8 mouse cellular contexts compared by ENCODE assay signal in the genomic region with DNA sequence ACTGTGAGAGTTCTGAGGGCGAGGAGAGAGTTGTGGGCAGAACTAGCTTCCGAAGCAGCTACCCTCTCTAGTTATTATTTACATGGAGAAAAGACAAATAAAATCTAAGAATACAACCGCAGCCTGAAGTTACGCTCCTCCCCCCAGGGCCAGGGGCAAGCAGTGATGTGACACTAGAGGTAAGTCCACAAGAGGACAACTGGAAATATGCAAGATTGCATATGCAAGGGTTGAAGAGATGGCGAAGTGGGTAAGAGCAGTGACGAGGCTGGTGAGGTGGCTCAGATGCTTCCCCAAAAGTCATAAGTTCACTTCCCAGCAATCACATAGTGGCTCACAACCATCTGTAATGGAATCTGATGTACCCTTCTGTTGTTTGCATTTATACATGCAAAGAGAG. TPM values are rescaled to one million over a fixed set of nuclear protein-coding genes. Genes with fewer than 3 reads are reported as not detected.
DNase-seq lines count a peak whose midpoint lies in the region; ATAC-seq lines count a peak whose summit lies in the region.

No protein-coding gene starts in this region.

- peaks cover 9% of the 10 kb centered on the region for H3K4me1 ChIP-seq in heart, embryonic 12.5 days (replicated peaks)
- peaks cover 13% of the 10 kb centered on the region for H3K4me1 ChIP-seq in forebrain, embryonic 12.5 days
- peaks cover 25% of the 10 kb centered on the region for H3K4me1 ChIP-seq in liver, embryonic 15.5 days (replicated peaks)

- no peaks in the 10 kb centered on the region for H3K27me3 ChIP-seq in heart, embryonic 12.5 days (replicated peaks)
- H3K27me3 ChIP-seq in forebrain, embryonic 12.5 days = no peaks in the 10 kb centered on the region
- no peaks in the 10 kb centered on the region for H3K27me3 ChIP-seq in liver, embryonic 15.5 days

- H3K9ac ChIP-seq in heart, embryonic 12.5 days = peak overlapping the region; percentile 46; the same call in 1 of the 2 replicates
- peak overlapping the region; percentile 33; the same call in 1 of the 2 replicates for H3K9ac ChIP-seq in forebrain, embryonic 12.5 days
- peak overlapping the region; percentile 59 for H3K9ac ChIP-seq in liver, embryonic 15.5 days

- intact Hi-C loops in heart, postnatal 25 days (cut with DNase I) = no loop called here
- intact Hi-C loops in left cerebral cortex, postnatal 10 days (cut with DNase I) = loop anchor here (2.0 kb wide), 1 partner anchor 24 kb away; no protein-coding TSS in a partner anchor

- no peak for ATAC-seq in heart, embryonic 12.5 days (ENCODE audit: insufficient number of reproducible peaks, low FRiP score)
- no peak for ATAC-seq in forebrain, embryonic 12.5 days (ENCODE audit: low FRiP score)
- ATAC-seq in liver, embryonic 15.5 days (ENCODE audit: insufficient read depth) = no peak

- peaks cover 23% of the 10 kb centered on the region for H3K36me3 ChIP-seq in heart, embryonic 12.5 days
- H3K36me3 ChIP-seq in forebrain, embryonic 12.5 days (replicated peaks) = peaks cover 20% of the 10 kb centered on the region
- peaks cover 21% of the 10 kb centered on the region for H3K36me3 ChIP-seq in liver, embryonic 15.5 days (replicated peaks)

- H3K9me3 ChIP-seq in heart, embryonic 12.5 days (replicated peaks) = no peaks in the 10 kb centered on the region
- H3K9me3 ChIP-seq in forebrain, embryonic 12.5 days = no peaks in the 10 kb centered on the region
- H3K9me3 ChIP-seq in liver, embryonic 15.5 days (replicated peaks) = no peaks in the 10 kb centered on the region

- WGBS in heart, embryonic 12.5 days = 81% methylated on average over 6 of the region's 6 CpGs
- 82% methylated on average over 6 of the region's 6 CpGs for WGBS in forebrain, embryonic 12.5 days
- WGBS in liver, embryonic 15.5 days (ENCODE audit: insufficient replicate concordance) = 54% methylated on average over 6 of the region's 6 CpGs

- peak overlapping the region; percentile 61 for H3K4me2 ChIP-seq in heart, embryonic 12.5 days
- H3K4me2 ChIP-seq in forebrain, embryonic 12.5 days = peak overlapping the region; percentile 86
- peak overlapping the region; percentile 90 for H3K4me2 ChIP-seq in liver, embryonic 15.5 days

- H3K4me3 ChIP-seq in heart, embryonic 12.5 days = peak overlapping the region; percentile 67
- H3K4me3 ChIP-seq in forebrain, embryonic 12.5 days (replicated peaks) = peak overlapping the region; percentile 55
- H3K4me3 ChIP-seq in liver, embryonic 15.5 days (replicated peaks) = peak overlapping the region; percentile 69

- DNase-seq in heart, postnatal 25 days (ENCODE audit: low spot score) = no peak
- DNase-seq in 416B (ENCODE audit: low read depth) = peak; percentile 39
- DNase-seq in left cerebral cortex, postnatal 10 days (ENCODE audit: extremely low spot score in 1 of 2, low spot score in 2 of 2) = no peak
- DNase-seq in ovary, adult 18-20 months (ENCODE audit: low spot score) = no peak
- DNase-seq in frontal cortex, postnatal 14 days (ENCODE audit: low spot score in 2 of 2) = no peak

- H3K27ac ChIP-seq in heart, embryonic 12.5 days (ENCODE audit: poor library complexity, severe bottlenecking) = peak overlapping the region; percentile 72
- peak overlapping the region; percentile 85 for H3K27ac ChIP-seq in forebrain, embryonic 12.5 days
- H3K27ac ChIP-seq in liver, embryonic 15.5 days (replicated peaks) = peak overlapping the region; percentile 87

RNA-seq across cellular contexts. Expression of gene Tomm40l, which starts 0.9 kb away (rescaled TPM):
- 41.8 and 43.3 TPM in 2 replicates for polyA plus RNA-seq in heart, embryonic 12.5 days (2016; fragmentation: Nextera tagmentation; extraction: Ambion mirVana)
- 100 to 1,000 TPM in 1 of 2 experiments, 10 to 100 TPM in 1; 88.9 to 101 TPM for total RNA-seq in heart, postnatal 25 days (2021)
- 29.4 and 31.6 TPM in 2 replicates for polyA plus RNA-seq in forebrain, embryonic 12.5 days (2016; fragmentation: Nextera tagmentation; extraction: Ambion mirVana)
- polyA plus RNA-seq in liver, embryonic 15.5 days (2015; fragmentation: Nextera tagmentation; extraction: Ambion mirVana) = 15.8 and 16.2 TPM in 2 replicates
- total RNA-seq in left cerebral cortex, postnatal 10 days (2021) = 10 to 100 TPM; 71.4 to 71.6 TPM

RNA-seq across cellular contexts. Expression of gene Apoa2, which starts 1.7 kb away (rescaled TPM):
- 10.7 and 46.5 TPM in 2 replicates for polyA plus RNA-seq in heart, embryonic 12.5 days (2016; fragmentation: Nextera tagmentation; extraction: Ambion mirVana)
- total RNA-seq in heart, postnatal 25 days (2021) = 1 to 10 TPM; 2.9 to 3.0 TPM
- polyA plus RNA-seq in forebrain, embryonic 12.5 days (2016; fragmentation: Nextera tagmentation; extraction: Ambion mirVana) = 1.5 and 2.6 TPM in 2 replicates
- 6,467 and 6,641 TPM in 2 replicates for polyA plus RNA-seq in liver, embryonic 15.5 days (2015; fragmentation: Nextera tagmentation; extraction: Ambion mirVana)
- 1 to 10 TPM; 2.5 to 3.9 TPM for total RNA-seq in left cerebral cortex, postnatal 10 days (2021)

RNA-seq across cellular contexts. Expression of gene Nr1i3, which starts 9.4 kb away (rescaled TPM):
- 0.19 and 0.22 TPM in 2 replicates for polyA plus RNA-seq in heart, embryonic 12.5 days (2016; fragmentation: Nextera tagmentation; extraction: Ambion mirVana)
- total RNA-seq in heart, postnatal 25 days (2021) = not detected
- 0.22 and 0.23 TPM in 2 replicates for polyA plus RNA-seq in forebrain, embryonic 12.5 days (2016; fragmentation: Nextera tagmentation; extraction: Ambion mirVana)
- polyA plus RNA-seq in liver, embryonic 15.5 days (2015; fragmentation: Nextera tagmentation; extraction: Ambion mirVana) = 1.1 and 1.5 TPM in 2 replicates
- not detected for total RNA-seq in left cerebral cortex, postnatal 10 days (2021)

RNA-seq across cellular contexts. Expression of gene Fcer1g, which starts 11.0 kb away (rescaled TPM):
- polyA plus RNA-seq in heart, embryonic 12.5 days (2016; fragmentation: Nextera tagmentation; extraction: Ambion mirVana) = 15.3 and 16.4 TPM in 2 replicates
- total RNA-seq in heart, postnatal 25 days (2021) = 10 to 100 TPM; 11.0 to 12.9 TPM
- 12.6 and 15.3 TPM in 2 replicates for polyA plus RNA-seq in forebrain, embryonic 12.5 days (2016; fragmentation: Nextera tagmentation; extraction: Ambion mirVana)
- 115 and 118 TPM in 2 replicates for polyA plus RNA-seq in liver, embryonic 15.5 days (2015; fragmentation: Nextera tagmentation; extraction: Ambion mirVana)
- total RNA-seq in left cerebral cortex, postnatal 10 days (2021) = 10 to 100 TPM; 11.9 to 13.4 TPM

RNA-seq across cellular contexts. Expression of gene Adamts4, which starts 27.1 kb away (rescaled TPM):
- 2.2 and 3.1 TPM in 2 replicates for polyA plus RNA-seq in heart, embryonic 12.5 days (2016; fragmentation: Nextera tagmentation; extraction: Ambion mirVana)
- 1 to 10 TPM in 1 of 2 experiments, under 1 TPM in 1; 0.49 to 2.0 TPM for total RNA-seq in heart, postnatal 25 days (2021)
- 8.9 TPM in 2 replicates for polyA plus RNA-seq in forebrain, embryonic 12.5 days (2016; fragmentation: Nextera tagmentation; extraction: Ambion mirVana)
- 0.58 and 0.60 TPM in 2 replicates for polyA plus RNA-seq in liver, embryonic 15.5 days (2015; fragmentation: Nextera tagmentation; extraction: Ambion mirVana)
- total RNA-seq in left cerebral cortex, postnatal 10 days (2021) = 1 to 10 TPM; 4.6 to 7.2 TPM

Comparison
In these comparisons a context has a peak if more than half of its experiments do, and no peak if none do; other contexts are left out.
1. RNA of gene Apoa2, which starts 1.7 kb away (polyA plus RNA-seq): 6,467 to 6,641 TPM in liver, embryonic 15.5 days; 10.7 to 46.5 TPM in heart, embryonic 12.5 days and 1.5 to 2.6 TPM in forebrain, embryonic 12.5 days; every median in the first group is over 100 times any median in the second.
2. Peak in every context shown above with its lines, with median percentiles within 50 percentile points of each other: H3K27ac ChIP-seq, H3K4me2 ChIP-seq, H3K4me3 ChIP-seq and H3K9ac ChIP-seq.